Mouse (Mus musculus) MEL (cell line): ENCODE measurements around the gene Galp. TPM values are rescaled to one million over a fixed set of nuclear protein-coding genes. Genes with fewer than 3 reads are reported as not detected.
A peak's percentile ranks its signal among the peaks of the same experiment; 100 is the strongest.
"Not testable (repeated sequence)": the region's sequence is repeated elsewhere in the genome, so short reads cannot be mapped to it uniquely, and the experiment has no call there.

Experiments
- DNase-seq: peaks from one replicate; pipeline ENCODE4 v3.0.0; 2011; ENCODE audit warnings: low read depth, low spot score
- H3K27ac ChIP-seq: 2 replicates; pipeline ENCODE4 v1.5.1; 2012; ENCODE audit warnings: low read depth, mild to moderate bottlenecking, control low read depth, low read length, moderate library complexity; ENCODE audit not compliant: control insufficient read depth
- H3K27me3 ChIP-seq, 2 experiments: fragments of 150-350 bp in 1 of 2; sonication (generic) in 1 of 2; 2 replicates each; pipeline ENCODE4 v1.6.1; 2012; ENCODE audit warnings: low read length in 2 of 2, mild to moderate bottlenecking in 2 of 2, improper control_type of control experiment in 1 of 2, moderate library complexity in 1 of 2; ENCODE audit not compliant: insufficient read depth in 2 of 2, control insufficient read depth in 1 of 2
- H3K36me3 ChIP-seq, 2 experiments: 2 replicates each; pipeline ENCODE4 v1.6.1; 2012 to 2014; ENCODE audit warnings: low read length in 2 of 2, improper control_type of control experiment in 1 of 2, inconsistent platforms in 1 of 2, mild to moderate bottlenecking in 1 of 2; ENCODE audit not compliant: insufficient read depth in 2 of 2, control insufficient read depth in 1 of 2
- H3K4me1 ChIP-seq, 2 experiments: fragments of 150-350 bp in 1 of 2; sonication (generic) in 1 of 2; 2 replicates each; pipeline ENCODE4 v1.6.1; 2012; ENCODE audit warnings: low read length in 2 of 2, improper control_type of control experiment in 1 of 2, mild to moderate bottlenecking in 1 of 2; ENCODE audit not compliant: insufficient read depth in 2 of 2, control insufficient read depth in 1 of 2
- H3K4me3 ChIP-seq, 2 experiments: fragments of 150-350 bp in 1 of 2; sonication (generic) in 1 of 2; 2 replicates each; pipeline ENCODE4 v1.5.1; 2012; ENCODE audit warnings: low read depth in 2 of 2, low read length in 2 of 2, mild to moderate bottlenecking in 2 of 2, moderate library complexity in 2 of 2, control low read depth in 1 of 2, improper control_type of control experiment in 1 of 2; ENCODE audit not compliant: control insufficient read depth in 1 of 2, insufficient read depth in 1 of 2
- H3K79me2 ChIP-seq: 2 replicates; pipeline ENCODE4 v1.6.1; 2012; ENCODE audit warnings: mild to moderate bottlenecking, low read length, moderate library complexity; ENCODE audit not compliant: control insufficient read depth, poor library complexity, insufficient read depth
- H3K9ac ChIP-seq: 2 replicates; pipeline ENCODE4 v1.6.1; 2012; ENCODE audit warnings: low read depth, mild to moderate bottlenecking, control low read depth, low read length, moderate library complexity; ENCODE audit not compliant: control insufficient read depth, poor library complexity, severe bottlenecking
- H3K9me3 ChIP-seq: fragments of 150-350 bp; sonication (generic); replicated peaks from 2 replicates; pipeline ENCODE4 v1.6.1; 2012; ENCODE audit warnings: mild to moderate bottlenecking, low read length, improper control_type of control experiment, moderate library complexity; ENCODE audit not compliant: insufficient read depth
- CHD1 ChIP-seq: IDR thresholded peaks from 2 replicates; pipeline ENCODE4 v1.6.1; 2012; ENCODE audit warnings: low read depth, mild to moderate bottlenecking, inconsistent platforms, low read length, improper control_type of control experiment
- CHD2 ChIP-seq: IDR thresholded peaks from 2 replicates; pipeline ENCODE4 v1.6.1; 2011; ENCODE audit warnings: low read length, improper control_type of control experiment
- CTCF ChIP-seq, 3 experiments: IDR thresholded peaks in 2 of 3; conservative IDR thresholded peaks in 1 of 3; 2 replicates each; pipeline ENCODE4 v1.5.1; 2011 to 2012; ENCODE audit warnings: low read length in 3 of 3, low read depth in 2 of 3, mild to moderate bottlenecking in 2 of 3, improper control_type of control experiment in 1 of 3, inconsistent platforms in 1 of 3, mixed read lengths in 1 of 3, moderate library complexity in 1 of 3; ENCODE audit not compliant: control insufficient read depth in 1 of 3, insufficient read depth in 1 of 3, poor library complexity in 1 of 3, severe bottlenecking in 1 of 3
- ELF1 ChIP-seq: IDR thresholded peaks from 2 replicates; pipeline ENCODE4 v1.6.1; 2014; ENCODE audit warnings: low read depth, mild to moderate bottlenecking, inconsistent platforms, low read length, improper control_type of control experiment, moderate library complexity
- EP300 ChIP-seq, 2 experiments: IDR thresholded peaks; 2 replicates each; pipeline ENCODE4 v1.6.1; 2011; ENCODE audit warnings: improper control_type of control experiment in 2 of 2, low read length in 2 of 2, low read depth in 1 of 2, mild to moderate bottlenecking in 1 of 2
- GATA1 ChIP-seq: IDR thresholded peaks from 2 replicates; pipeline ENCODE4 v1.6.1; 2011; ENCODE audit warnings: low read depth, low read length, improper control_type of control experiment
- MAX ChIP-seq: IDR thresholded peaks from 2 replicates; pipeline ENCODE4 v1.6.1; 2011; ENCODE audit warnings: low read length, improper control_type of control experiment
- MEF2A ChIP-seq: IDR thresholded peaks from 2 replicates; pipeline ENCODE4 v1.6.1; 2014; ENCODE audit warnings: low read depth, mild to moderate bottlenecking, inconsistent platforms, low read length, improper control_type of control experiment; ENCODE audit not compliant: poor library complexity, insufficient replicate concordance, severe bottlenecking; ENCODE audit errors: extremely low read depth
- MXI1 ChIP-seq: IDR thresholded peaks from 2 replicates; pipeline ENCODE4 v1.6.1; 2011; ENCODE audit warnings: mild to moderate bottlenecking, low read depth, low read length, improper control_type of control experiment
- MYB ChIP-seq: IDR thresholded peaks from 2 replicates; pipeline ENCODE4 v1.6.1; 2011; ENCODE audit warnings: mild to moderate bottlenecking, low read depth, low read length, improper control_type of control experiment
- MYC ChIP-seq: IDR thresholded peaks from 2 replicates; pipeline ENCODE4 v1.6.1; 2011; ENCODE audit warnings: low read depth, mild to moderate bottlenecking, low read length, improper control_type of control experiment, moderate library complexity
- NRF1 ChIP-seq: IDR thresholded peaks from 2 replicates; pipeline ENCODE4 v1.6.1; 2014; ENCODE audit warnings: low read depth, mild to moderate bottlenecking, inconsistent platforms, low read length, improper control_type of control experiment, moderate library complexity; ENCODE audit not compliant: poor library complexity, insufficient read depth, severe bottlenecking
- POLR2A ChIP-seq, 2 experiments: IDR thresholded peaks; 2 replicates each; pipeline ENCODE4 v1.6.1; 2011 to 2012; ENCODE audit warnings: low read length in 2 of 2, mild to moderate bottlenecking in 2 of 2, control low read depth in 1 of 2, improper control_type of control experiment in 1 of 2, low read depth in 1 of 2, moderate library complexity in 1 of 2; ENCODE audit not compliant: control insufficient read depth in 1 of 2, insufficient read depth in 1 of 2, poor library complexity in 1 of 2
- RAD21 ChIP-seq: IDR thresholded peaks from 2 replicates; pipeline ENCODE4 v1.6.1; 2011; ENCODE audit warnings: mild to moderate bottlenecking, low read depth, low read length, improper control_type of control experiment
- SMC3 ChIP-seq: IDR thresholded peaks from 2 replicates; pipeline ENCODE4 v1.6.1; 2011; ENCODE audit warnings: low read depth, low read length, improper control_type of control experiment
- TAL1 ChIP-seq: IDR thresholded peaks from 2 replicates; pipeline ENCODE4 v1.6.1; 2012; ENCODE audit warnings: mild to moderate bottlenecking, inconsistent platforms, low read length, moderate library complexity, mixed read lengths
- TCF12 ChIP-seq: IDR thresholded peaks from 2 replicates; pipeline ENCODE4 v1.6.1; 2014; ENCODE audit warnings: low read depth, mild to moderate bottlenecking, inconsistent platforms, low read length, improper control_type of control experiment, moderate library complexity
- UBTF ChIP-seq: IDR thresholded peaks from 2 replicates; pipeline ENCODE4 v1.6.1; 2012; ENCODE audit warnings: low read depth, mild to moderate bottlenecking, inconsistent platforms, low read length, improper control_type of control experiment, moderate library complexity, borderline replicate concordance; ENCODE audit not compliant: insufficient read depth
- USF1 ChIP-seq: IDR thresholded peaks from 2 replicates; pipeline ENCODE4 v1.6.1; 2014; ENCODE audit warnings: low read depth, mild to moderate bottlenecking, inconsistent platforms, low read length, improper control_type of control experiment, moderate library complexity
- ZMIZ1 ChIP-seq: IDR thresholded peaks from 2 replicates; pipeline ENCODE4 v1.6.1; 2012; ENCODE audit warnings: low read depth, mild to moderate bottlenecking, inconsistent platforms, low read length, improper control_type of control experiment, moderate library complexity
- polyA plus RNA-seq, 2 experiments: library from polyadenylated mRNA; stranded (reverse) in 1 of 2; unstranded in 1 of 2; fragments of >175 nt in 1 of 2; fragments of >200 nt in 1 of 2; gene quantifications; 2 replicates each; pipeline versions ENCODE4 v1.2.1 to v1.2.4; 2012; ENCODE audit warnings: low replicate concordance in 2 of 2, low read depth in 1 of 2; ENCODE audit not compliant: insufficient read length in 2 of 2, insufficient read depth in 1 of 2, missing spikeins in 1 of 2
- total RNA-seq: library from RNA; depleted of rRNA; stranded (reverse); fragments of 300-350 nt; gene quantifications from 2 replicates; pipeline ENCODE4 v1.2.3, GENCODE M21; 2012

The Galp gene
- total and polyA plus RNA-seq, 3 experiments, result not detected

GRCm38 (mm10) chr7:6220147-6220546, 23.3 kb downstream of the Galp start:
- H3K27me3 ChIP-seq, result no peaks in the 10 kb centered on the region
- TF ChIP-seq ELF1 (no peak), CHD2 (no peak), TAL1 (no peak), NRF1 (no peak), RAD21 (no peak), UBTF (no peak), MYB (no peak), MYC (no peak), TCF12 (no peak), EP300 (IDR thresholded peaks at IDR 0.05; ENCODE audit: low read depth in 1 of 2, low read length in 2 of 2) (no peak), CHD1 (no peak), POLR2A (IDR thresholded peaks at IDR 0.05; ENCODE audit: control insufficient read depth in 1 of 2, insufficient read depth in 1 of 2, low read depth in 1 of 2, low read length in 2 of 2, poor library complexity in 1 of 2) (no peak), MEF2A (no peak), USF1 (no peak), MAX (no peak), CTCF (IDR thresholded peaks at IDR 0.05 in 2 of 3, conservative IDR thresholded peaks at IDR 0.05 in 1 of 3; ENCODE audit: control insufficient read depth in 1 of 3, insufficient read depth in 1 of 3, low read depth in 2 of 3, low read length in 3 of 3, poor library complexity in 1 of 3, severe bottlenecking in 1 of 3) (no peak), GATA1 (no peak), MXI1 (no peak), ZMIZ1 (no peak)
- TF ChIP-seq, all 39 proteins: peak for 0
- Histone ChIP-seq H3K79me2 (no peaks in the 10 kb centered on the region), H3K27ac (no peak overlapping the region), H3K4me3 (no peak overlapping the region), H3K9me3 (no peaks in the 10 kb centered on the region), H3K4me1 (no peaks in the 10 kb centered on the region), H3K9ac (no peak overlapping the region), H3K36me3 (no peaks in the 10 kb centered on the region)
- DNase-seq, result no peak

- H3K4me1 ChIP-seq, result no peaks in the 10 kb centered on the region
- no peak for DNase-seq
- TF ChIP-seq MEF2A, result no peak
- TF ChIP-seq ELF1, result no peak
- TF ChIP-seq MYB, result no peak
- TF ChIP-seq SMC3, result no peak
- H3K79me2 ChIP-seq, result no peaks in the 10 kb centered on the region
- H3K27ac ChIP-seq, result no peak within 1 kb of the TSS
- no peaks in the 10 kb centered on the region for H3K9me3 ChIP-seq
- no peak within 1 kb of the TSS for H3K4me3 ChIP-seq
- H3K9ac ChIP-seq, result no peak within 1 kb of the TSS
- H3K27me3 ChIP-seq, result no peaks in the 10 kb centered on the region
- H3K36me3 ChIP-seq, result no peaks in the 10 kb centered on the region
These were observed 25.1 kb downstream of the Galp start, which contains the start of gene Zscan5b for GRCm38 (mm10) chr7:6221978-6222377. Gene Zscan5b (plus strand): TSS chr7:6222278.

- not testable (repeated sequence) for H3K9me3 ChIP-seq, H3K36me3 ChIP-seq, H3K79me2 ChIP-seq, H3K4me1 ChIP-seq, H3K27me3 ChIP-seq, H3K4me3 ChIP-seq, H3K27ac ChIP-seq, H3K9ac ChIP-seq
- peak; percentile 6 for DNase-seq
These were observed 31.6 kb downstream of the Galp start for GRCm38 (mm10) chr7:6228491-6228890.
